30 mouse cellular contexts compared by ENCODE assay signal in genomic region chr12:17308246-17308645, GRCm38 (mm10). TPM values are rescaled to one million over a fixed set of nuclear protein-coding genes. Genes with fewer than 3 reads are reported as not detected.
DNase-seq lines count a peak whose midpoint lies in the region; ATAC-seq and TF ChIP-seq lines count a peak whose summit lies in the region.
"Had no signal": no experiment of that assay in that cellular context is flagged by ENCODE, and none has a peak within 500 bp of the region (broad histone marks: within the 10 kb centered on the region; RNA-seq: fewer than 3 reads in every experiment).

No protein-coding gene starts in this region.

- no peak overlapping the region for H3K4me2 ChIP-seq in lung, embryonic 16.5 days (ENCODE audit: low read depth, low read length)
- no peak overlapping the region for H3K4me2 ChIP-seq in embryonic facial prominence, embryonic 14.5 days (ENCODE audit: low read depth, low read length)
- H3K4me2 ChIP-seq: forebrain, embryonic 13.5 days; heart, embryonic 13.5 days; hindbrain, embryonic 14.5 days had no signal

- no peak overlapping the region for H3K4me3 ChIP-seq in lung, embryonic 16.5 days (ENCODE audit: low read length)
- no peak overlapping the region for H3K4me3 ChIP-seq in embryonic facial prominence, embryonic 14.5 days (ENCODE audit: low read depth, low read length)
- H3K4me3 ChIP-seq: erythroblast, embryonic 14.5 days; forebrain, embryonic 10.5 days; forebrain, embryonic 13.5 days; heart, adult 2 months; heart, embryonic 10.5 days; heart, embryonic 13.5 days had no signal

- no peaks in the 10 kb centered on the region for H3K36me3 ChIP-seq in lung, embryonic 16.5 days (ENCODE audit: control insufficient read depth, insufficient read depth, low read length)
- H3K36me3 ChIP-seq in embryonic facial prominence, embryonic 14.5 days (ENCODE audit: control insufficient read depth, insufficient read depth, low read length), result no peaks in the 10 kb centered on the region
- H3K36me3 ChIP-seq: forebrain, embryonic 10.5 days; G1E; heart, embryonic 10.5 days; heart, embryonic 13.5 days had no signal

- peak; percentile 43 for DNase-seq in adrenal gland, postnatal 14 days
- DNase-seq in adrenal gland, adult 8-10 months, result no peak
- DNase-seq in lung, postnatal 25 days (ENCODE audit: low spot score), result no peak
- peak; percentile 30 for DNase-seq in brain, embryonic 14.5 days (ENCODE audit: low read depth)
- peak; percentile 67 for DNase-seq in embryonic facial prominence, embryonic 14.5 days (ENCODE audit: low spot score)
- no peak for DNase-seq in embryo, embryonic 10 days (ENCODE audit: low spot score)
- DNase-seq: adrenal gland, adult 2 months; B cell, adult 2 months; cerebellum, adult 18-20 months; cerebellum, adult 9-10 months; cerebellum, postnatal 14 days; embryo, embryonic 11 days; gastrocnemius, postnatal 10 days; gastrocnemius, postnatal 36 days; heart, adult 2 months; heart, postnatal 14 days; heart, postnatal 4 days had no signal

- no peak overlapping the region for H3K9ac ChIP-seq in lung, embryonic 16.5 days (ENCODE audit: low read length)
- H3K9ac ChIP-seq in embryonic facial prominence, embryonic 14.5 days (ENCODE audit: low read depth, low read length), result no peak overlapping the region
- H3K9ac ChIP-seq: forebrain, embryonic 13.5 days; heart, embryonic 13.5 days; hindbrain, embryonic 14.5 days had no signal

- peak; percentile 26; the same call in 1 of the 2 replicates for ATAC-seq in lung, embryonic 16.5 days (ENCODE audit: low read depth)
- peak; percentile 64; the same call in 1 of the 2 replicates for ATAC-seq in embryonic facial prominence, embryonic 14.5 days (ENCODE audit: low read depth)
- ATAC-seq: forebrain, embryonic 13.5 days; forebrain, embryonic 16.5 days; intestine, postnatal 0 days; Patski had no signal

- TF ChIP-seq POLR2A in brain, embryonic 14.5 days (IDR thresholded peaks at IDR 0.05; ENCODE audit: borderline replicate concordance, extremely low read depth, insufficient read depth, insufficient read length, poor library complexity, severe bottlenecking), result no peak

- TF ChIP-seq CTCF in brain, embryonic 14.5 days (IDR thresholded peaks at IDR 0.05; ENCODE audit: borderline replicate concordance, extremely low read depth, insufficient read depth, insufficient read length), result no peak

- no peaks in the 10 kb centered on the region for H3K4me1 ChIP-seq in lung, embryonic 16.5 days (replicated peaks; ENCODE audit: control insufficient read depth, insufficient read depth, low read length)
- H3K4me1 ChIP-seq in embryonic facial prominence, embryonic 14.5 days (ENCODE audit: control insufficient read depth, insufficient read depth, low read length), result no peaks in the 10 kb centered on the region
- H3K4me1 ChIP-seq: heart, embryonic 13.5 days had no signal

- H3K27me3 ChIP-seq in lung, embryonic 16.5 days (ENCODE audit: control insufficient read depth, insufficient read depth, low read depth, low read length), result no peaks in the 10 kb centered on the region
- H3K27me3 ChIP-seq in embryonic facial prominence, embryonic 14.5 days (replicated peaks; ENCODE audit: control insufficient read depth, insufficient read depth, low read length), result no peaks in the 10 kb centered on the region
- H3K27me3 ChIP-seq: forebrain, embryonic 13.5 days; heart, embryonic 13.5 days had no signal

- 40% methylated on average over 4 of the region's 4 CpGs for WGBS in lung, embryonic 16.5 days
- WGBS in embryonic facial prominence, embryonic 14.5 days, result 30% methylated on average over 4 of the region's 4 CpGs

- no peaks in the 10 kb centered on the region for H3K9me3 ChIP-seq in lung, embryonic 16.5 days (ENCODE audit: control insufficient read depth, low read length)
- no peaks in the 10 kb centered on the region for H3K9me3 ChIP-seq in embryonic facial prominence, embryonic 14.5 days (ENCODE audit: control insufficient read depth, low read length)
- H3K9me3 ChIP-seq: forebrain, embryonic 10.5 days; forebrain, embryonic 13.5 days; G1E; heart, embryonic 10.5 days; heart, embryonic 13.5 days had no signal

- H3K27ac ChIP-seq in lung, embryonic 16.5 days (ENCODE audit: low read length), result no peak overlapping the region
- H3K27ac ChIP-seq in embryonic facial prominence, embryonic 14.5 days (replicated peaks; ENCODE audit: low read depth, low read length), result no peak overlapping the region
- H3K27ac ChIP-seq: forebrain, embryonic 10.5 days; forebrain, embryonic 13.5 days; heart, adult 2 months; heart, embryonic 10.5 days; heart, embryonic 13.5 days; hindbrain, embryonic 14.5 days had no signal

RNA-seq across cellular contexts. Expression of gene Atp6v1c2, which starts 20.9 kb away (rescaled TPM):
- 1.6 and 3.6 TPM in 2 replicates for total RNA-seq in adrenal gland, postnatal 14 days (2021)
- total RNA-seq in adrenal gland, adult 8-10 months (2022), result 1 to 10 TPM; 1.2 to 4.0 (median 2.2) TPM
- 6.1 and 8.0 TPM in 2 replicates for polyA plus RNA-seq in lung, embryonic 16.5 days (2015; fragmentation: Nextera tagmentation; extraction: Ambion mirVana)
- polyA plus RNA-seq in brain, embryonic 14.5 days (2012; rRNA removed), result 0.21 and 0.30 TPM in 2 replicates
- polyA plus RNA-seq in embryonic facial prominence, embryonic 14.5 days (2014; fragmentation: Nextera tagmentation; extraction: Ambion mirVana), result 2.7 and 3.9 TPM in 2 replicates
- total RNA-seq: gastrocnemius, adult 18-20 months; gastrocnemius, postnatal 10 days; gastrocnemius, postnatal 36 days; granulocyte monocyte progenitor cell, adult 5-6 weeks; heart, adult 2 months; heart, postnatal 4 days had no signal
- polyA plus RNA-seq: erythroblast, embryonic 14.5 days; G1E; intestine, postnatal 0 days; Patski had no signal

RNA-seq across cellular contexts. Expression of gene Nol10, which starts 40.0 kb away (rescaled TPM):
- total RNA-seq in adrenal gland, postnatal 14 days (2021), result 15.2 and 16.9 TPM in 2 replicates
- total RNA-seq in adrenal gland, adult 8-10 months (2022), result 10 to 100 TPM; 15.1 to 22.2 (median 19.4) TPM
- 20.8 TPM in 2 replicates for polyA plus RNA-seq in lung, embryonic 16.5 days (2015; fragmentation: Nextera tagmentation; extraction: Ambion mirVana)
- 15.0 and 16.3 TPM in 2 replicates for polyA plus RNA-seq in brain, embryonic 14.5 days (2012; rRNA removed)
- polyA plus RNA-seq in embryonic facial prominence, embryonic 14.5 days (2014; fragmentation: Nextera tagmentation; extraction: Ambion mirVana), result 19.3 and 23.3 TPM in 2 replicates

RNA-seq across cellular contexts. Expression of gene Pdia6, which starts 41.9 kb away (rescaled TPM):
- 165 and 173 TPM in 2 replicates for total RNA-seq in adrenal gland, postnatal 14 days (2021)
- 100 to 1,000 TPM; 165 to 203 (median 180) TPM for total RNA-seq in adrenal gland, adult 8-10 months (2022)
- 679 and 720 TPM in 2 replicates for polyA plus RNA-seq in lung, embryonic 16.5 days (2015; fragmentation: Nextera tagmentation; extraction: Ambion mirVana)
- 178 and 194 TPM in 2 replicates for polyA plus RNA-seq in brain, embryonic 14.5 days (2012; rRNA removed)
- polyA plus RNA-seq in embryonic facial prominence, embryonic 14.5 days (2014; fragmentation: Nextera tagmentation; extraction: Ambion mirVana), result 594 and 607 TPM in 2 replicates

Comparison
In these comparisons a context has a peak if more than half of its experiments do, and no peak if none do; other contexts are left out.
1. DNase-seq: peak in adrenal gland, postnatal 14 days (single experiment), brain, embryonic 14.5 days (single experiment) and embryonic facial prominence, embryonic 14.5 days (single experiment); none in adrenal gland, adult 8-10 months (single experiment), lung, postnatal 25 days (single experiment) and embryo, embryonic 10 days (single experiment).